Mouse (Mus musculus) liver, embryonic 14.5 days (tissue): ENCODE measurements at regions not wholly inside any gene's neighbourhood (a gene's known extent, or its start where the extent isn't known, plus 50 kb on each side); places are given as distances from the start of the nearest gene placed in this dataset.

Source experiments
- ATAC-seq: fragments of 200-750 bp; cut with Nextera tagmentation; 2 replicates; pipeline ENCODE4 v1.8.0; 2017; ENCODE audit warnings: moderate number of reproducible peaks, mild to moderate bottlenecking, moderate library complexity; ENCODE audit not compliant: insufficient read depth
- DNase-seq, 3 experiments: peaks; one replicate each; pipeline ENCODE4 v3.0.0-alpha.2; 2012 to 2013; ENCODE audit warnings: low read depth in 3 of 3, low spot score in 3 of 3
- H3K27ac ChIP-seq: fragments of 300-500 bp; sonication (generic); 2 replicates; pipeline ENCODE4 v1.5.1; 2014; ENCODE audit warnings: moderate library complexity, mild to moderate bottlenecking, control low read depth, inconsistent platforms
- H3K27me3 ChIP-seq: fragments of 300-500 bp; sonication (generic); 2 replicates; pipeline ENCODE4 v1.6.1; 2014; ENCODE audit warnings: mild to moderate bottlenecking, low read length, moderate library complexity; ENCODE audit not compliant: control insufficient read depth, insufficient read depth
- H3K36me3 ChIP-seq: fragments of 300-500 bp; sonication (generic); replicated peaks from 2 replicates; pipeline ENCODE4 v1.6.1; 2014; ENCODE audit warnings: low read depth; ENCODE audit not compliant: control insufficient read depth, insufficient read depth
- H3K4me1 ChIP-seq, 2 experiments: fragments of 200-500 bp in 1 of 2; fragments of 300-500 bp in 1 of 2; sonication (generic) in 1 of 2; replicated peaks; 2 replicates each; pipeline ENCODE4 v1.6.1; 2012 to 2014; ENCODE audit warnings: antibody characterized with exemption in 1 of 2, inconsistent platforms in 1 of 2, low read length in 1 of 2; ENCODE audit not compliant: control insufficient read depth in 2 of 2, insufficient read depth in 2 of 2
- H3K4me2 ChIP-seq: fragments of 300-500 bp; sonication (generic); 2 replicates; pipeline ENCODE4 v1.6.1; 2014; ENCODE audit warnings: low read depth, mild to moderate bottlenecking, control low read depth, moderate library complexity
- H3K4me3 ChIP-seq, 2 experiments: fragments of 200-500 bp in 1 of 2; fragments of 300-500 bp in 1 of 2; sonication (generic) in 1 of 2; 2 replicates each; pipeline ENCODE4 v1.5.1; 2012 to 2014; ENCODE audit warnings: low read depth in 2 of 2, low read length in 2 of 2, mild to moderate bottlenecking in 2 of 2, control low read depth in 1 of 2, inconsistent platforms in 1 of 2, moderate library complexity in 1 of 2; ENCODE audit not compliant: insufficient read depth in 1 of 2
- H3K9ac ChIP-seq: fragments of 300-500 bp; sonication (generic); replicated peaks from 2 replicates; pipeline ENCODE4 v1.6.1; 2014; ENCODE audit warnings: mild to moderate bottlenecking, control low read depth, moderate library complexity
- H3K9me3 ChIP-seq: fragments of 300-500 bp; sonication (generic); 2 replicates; pipeline ENCODE4 v1.6.1; 2016; ENCODE audit warnings: low read length, mixed read lengths; ENCODE audit not compliant: control insufficient read depth
- CTCF ChIP-seq: IDR thresholded peaks from 2 replicates; pipeline ENCODE4 v1.5.1; 2016; ENCODE audit warnings: antibody characterized with exemption, low read depth, control low read depth
- EP300 ChIP-seq: IDR thresholded peaks from 2 replicates; pipeline ENCODE4 v1.6.1; 2016; ENCODE audit warnings: antibody characterized with exemption, low read depth
- WGBS: fragments of 180-500 bp; shearing (Covaris S2); extraction: QIAGEN DNeasy Blood & Tissue Kit; methylation state at CpG from one replicate; pipeline ENCODE4 v1.1.7; 2014; ENCODE audit not compliant: insufficient replicate concordance; 5-methylcytosine and 5-hydroxymethylcytosine counted together

GRCm38 (mm10) chr5:77804113-77804512 lies 396.3 kb upstream of the Igfbp7 start:
- ATAC-seq (no peak), DNase-seq (no peak)
- H3K4me1 ChIP-seq: no peaks in the 10 kb centered on the region
- H3K4me3 ChIP-seq: no peak overlapping the region
- H3K9me3 ChIP-seq: no peaks in the 10 kb centered on the region
- no peak overlapping the region for H3K4me2 ChIP-seq
- H3K27me3 ChIP-seq: no peaks in the 10 kb centered on the region
- no peak overlapping the region for H3K27ac ChIP-seq
- no peak for TF ChIP-seq CTCF
- 45% methylated on average over 9 of the region's 9 CpGs for WGBS
- H3K9ac ChIP-seq: no peak overlapping the region
- no peaks in the 10 kb centered on the region for H3K36me3 ChIP-seq

GRCm38 (mm10) chr5:77803562-77803961 lies 395.7 kb upstream of the Igfbp7 start:
- no peak overlapping the region for H3K9ac ChIP-seq
- H3K9me3 ChIP-seq: no peaks in the 10 kb centered on the region
- TF ChIP-seq CTCF: peak; percentile 53
- TF ChIP-seq EP300: no peak
- ATAC-seq (no peak), DNase-seq (no peak)
- H3K27me3 ChIP-seq: no peaks in the 10 kb centered on the region
- no peaks in the 10 kb centered on the region for H3K4me1 ChIP-seq
- 42% methylated on average over 6 of the region's 6 CpGs for WGBS
- no peaks in the 10 kb centered on the region for H3K36me3 ChIP-seq
- H3K4me2 ChIP-seq: no peak overlapping the region
- H3K27ac ChIP-seq: no peak overlapping the region
- no peak overlapping the region for H3K4me3 ChIP-seq

- Histone ChIP-seq H3K4me3 (no peak overlapping the region), H3K27me3 (no peaks in the 10 kb centered on the region), H3K9me3 (no peaks in the 10 kb centered on the region), H3K27ac (no peak overlapping the region), H3K36me3 (no peaks in the 10 kb centered on the region), H3K9ac (no peak overlapping the region), H3K4me2 (no peak overlapping the region), H3K4me1 (no peaks in the 10 kb centered on the region)
- TF ChIP-seq EP300 (no peak), CTCF (no peak)
- WGBS: 47% methylated on average over 3 of the region's 3 CpGs
- DNase-seq (no peak), ATAC-seq (no peak)
Measured at GRCm38 (mm10) chr5:77796960-77797359, 389.1 kb upstream of the Igfbp7 start.

- Histone ChIP-seq H3K4me3 (no peak overlapping the region), H3K4me1 (no peaks in the 10 kb centered on the region), H3K4me2 (no peak overlapping the region), H3K9me3 (no peaks in the 10 kb centered on the region), H3K27me3 (no peaks in the 10 kb centered on the region), H3K36me3 (no peaks in the 10 kb centered on the region), H3K27ac (no peak overlapping the region), H3K9ac (no peak overlapping the region)
- ATAC-seq (no peak), DNase-seq (no peak)
- 56% methylated on average over 5 of the region's 5 CpGs for WGBS
- TF ChIP-seq EP300: no peak
- TF ChIP-seq CTCF: no peak
Measured at GRCm38 (mm10) chr5:77795766-77796165, 387.9 kb upstream of the Igfbp7 start.

- TF ChIP-seq EP300: no peak
- no peak for TF ChIP-seq CTCF
- Histone ChIP-seq H3K27ac (no peak overlapping the region), H3K4me2 (no peak overlapping the region), H3K9me3 (no peaks in the 10 kb centered on the region), H3K9ac (no peak overlapping the region), H3K36me3 (no peaks in the 10 kb centered on the region), H3K4me3 (no peak overlapping the region), H3K4me1 (no peaks in the 10 kb centered on the region), H3K27me3 (no peaks in the 10 kb centered on the region)
- ATAC-seq: no peak
- 26% methylated on average over 2 of the region's 2 CpGs for WGBS
- no peak for DNase-seq
Measured at GRCm38 (mm10) chr5:77783953-77784352, 376.1 kb upstream of the Igfbp7 start.
